In genomic region chr12:75886946-75887345, GRCm38 (mm10) we compare ENCODE assay signal across 33 mouse cellular contexts.
"Had no signal": no experiment of that assay in that cellular context is flagged by ENCODE, and none has a peak within 500 bp of the region (broad histone marks: within the 10 kb centered on the region; RNA-seq: fewer than 3 reads in every experiment).

No protein-coding gene starts in this region.

- H3K9me3 ChIP-seq: heart, embryonic 12.5 days; heart, embryonic 13.5 days; heart, embryonic 15.5 days; hindbrain, embryonic 10.5 days; hindbrain, embryonic 12.5 days; hindbrain, embryonic 13.5 days; hindbrain, embryonic 15.5 days; kidney, embryonic 15.5 days had no signal

- H3K4me2 ChIP-seq: heart, embryonic 11.5 days; heart, embryonic 12.5 days; heart, embryonic 13.5 days; heart, embryonic 15.5 days; hindbrain, embryonic 12.5 days; hindbrain, embryonic 13.5 days; hindbrain, embryonic 14.5 days; hindbrain, embryonic 15.5 days; kidney, embryonic 15.5 days had no signal

- H3K4me3 ChIP-seq: heart, embryonic 12.5 days; heart, embryonic 13.5 days; heart, embryonic 15.5 days; hindbrain, embryonic 10.5 days; hindbrain, embryonic 12.5 days; hindbrain, embryonic 13.5 days; hindbrain, embryonic 15.5 days; kidney, embryonic 15.5 days; layer of hippocampus, adult 2 months; left cerebral cortex, adult 2 months had no signal

- DNase-seq: heart, postnatal 10 days; heart, postnatal 36 days; heart, postnatal 4 days; kidney, adult 11 months; kidney, adult 18-20 months; kidney, adult 2 months; kidney, adult 8-10 months; kidney, adult 9 months; kidney, postnatal 10 days; kidney, postnatal 14 days; kidney, postnatal 25 days; kidney, postnatal 36 days; kidney, postnatal 4 days; layer of hippocampus, adult 9-11 months; layer of hippocampus, postnatal 36 days had no signal

- H3K4me1 ChIP-seq: heart, embryonic 12.5 days; hindbrain, embryonic 10.5 days; hindbrain, embryonic 12.5 days; hindbrain, embryonic 13.5 days; hindbrain, embryonic 15.5 days; kidney, embryonic 15.5 days had no signal

- H3K9ac ChIP-seq: heart, embryonic 12.5 days; heart, embryonic 13.5 days; heart, embryonic 15.5 days; hindbrain, embryonic 12.5 days; hindbrain, embryonic 13.5 days; hindbrain, embryonic 14.5 days; hindbrain, embryonic 15.5 days; kidney, embryonic 15.5 days had no signal

- H3K27me3 ChIP-seq: heart, embryonic 12.5 days; heart, embryonic 13.5 days; heart, embryonic 15.5 days; hindbrain, embryonic 12.5 days; hindbrain, embryonic 13.5 days; hindbrain, embryonic 15.5 days; kidney, embryonic 15.5 days had no signal

- H3K27ac ChIP-seq: heart, embryonic 13.5 days; heart, embryonic 15.5 days; hindbrain, embryonic 10.5 days; hindbrain, embryonic 12.5 days; hindbrain, embryonic 13.5 days; hindbrain, embryonic 14.5 days; hindbrain, embryonic 15.5 days; hindbrain, postnatal 0 days; kidney, embryonic 15.5 days; kidney, postnatal 0 days; layer of hippocampus, adult 2 months; left cerebral cortex, adult 2 months had no signal

- ATAC-seq: hindbrain, embryonic 16.5 days; hindbrain, postnatal 0 days; inflammation-experienced regulatory T-cells, adult 6 months; intestine, embryonic 16.5 days; intestine, postnatal 0 days had no signal
